Mouse (Mus musculus): Measurements from ENCODE around the gene Nedd9. TPM values are rescaled to one million over a fixed set of nuclear protein-coding genes. Genes with fewer than 3 reads are reported as not detected.

The Nedd9 gene
- polyA plus RNA-seq, 1 experiment from 2014 or later = 77.6 TPM

GRCm38 (mm10) chr13:41410191-41411074, 76.7 kb downstream of the Nedd9 start:
- Histone ChIP-seq H3K4me2 (ENCODE audit: low read depth, low read length) (no peak overlapping the region), H3K4me3 (ENCODE audit: low read length) (no peak overlapping the region)
- 51% methylated on average over 13 of the region's 13 CpGs for WGBS

GRCm38 (mm10) chr13:41409291-41409690, 77.9 kb downstream of the Nedd9 start:
- no peak overlapping the region for H3K4me2 ChIP-seq (ENCODE audit: low read depth, low read length)
- no peak overlapping the region for H3K27ac ChIP-seq (ENCODE audit: low read length)
- H3K4me1 ChIP-seq (replicated peaks; ENCODE audit: control insufficient read depth, insufficient read depth, low read length) = 0 out of 2 replicates have a peak, but pooled peaks cover 2% of the 10 kb centered on the region
- WGBS = 85% methylated on average over 3 of the region's 3 CpGs
- no peaks in the 10 kb centered on the region for H3K9me3 ChIP-seq (ENCODE audit: control insufficient read depth, low read length)
- no peaks in the 10 kb centered on the region for H3K27me3 ChIP-seq (ENCODE audit: control insufficient read depth, insufficient read depth, low read depth, low read length)
- no peak for ATAC-seq (ENCODE audit: low read depth)
- no peaks in the 10 kb centered on the region for H3K36me3 ChIP-seq (ENCODE audit: control insufficient read depth, insufficient read depth, low read length)
- no peak overlapping the region for H3K9ac ChIP-seq (ENCODE audit: low read length)
- H3K4me3 ChIP-seq (ENCODE audit: low read length) = no peak overlapping the region

More at GRCm38 (mm10) chr13:41410191-41411074, 76.7 kb downstream of the Nedd9 start:
- no peak overlapping the region for H3K27ac ChIP-seq (ENCODE audit: low read length)
- 0 out of 2 replicates have a peak, but pooled peaks cover 2% of the 10 kb centered on the region for H3K4me1 ChIP-seq (replicated peaks; ENCODE audit: control insufficient read depth, insufficient read depth, low read length)
- H3K9ac ChIP-seq (ENCODE audit: low read length) = no peak overlapping the region
- no peaks in the 10 kb centered on the region for H3K36me3 ChIP-seq (ENCODE audit: control insufficient read depth, insufficient read depth, low read length)
- no peaks in the 10 kb centered on the region for H3K27me3 ChIP-seq (ENCODE audit: control insufficient read depth, insufficient read depth, low read depth, low read length)
- peak; percentile 75 for ATAC-seq (ENCODE audit: low read depth)
- no peaks in the 10 kb centered on the region for H3K9me3 ChIP-seq (ENCODE audit: control insufficient read depth, low read length)

- ATAC-seq (ENCODE audit: low read depth) = no peak
- WGBS = 74% methylated on average over 10 of the region's 10 CpGs
- H3K4me3 ChIP-seq (ENCODE audit: low read length) = no peak overlapping the region
Measured at GRCm38 (mm10) chr13:41408374-41408952, 78.7 kb downstream of the Nedd9 start.

GRCm38 (mm10) chr13:41405009-41405408, 82.2 kb downstream of the Nedd9 start:
- H3K27ac ChIP-seq (ENCODE audit: low read length) = no peak overlapping the region
- no peak overlapping the region for H3K4me2 ChIP-seq (ENCODE audit: low read depth, low read length)
- no peak overlapping the region for H3K4me3 ChIP-seq (ENCODE audit: low read length)
- no peak overlapping the region for H3K9ac ChIP-seq (ENCODE audit: low read length)
- 96% methylated on average over 5 of the region's 5 CpGs for whole genome bisulfite sequencing
- peaks cover 11% of the 10 kb centered on the region for H3K4me1 ChIP-seq (replicated peaks; ENCODE audit: control insufficient read depth, insufficient read depth, low read length)
- ATAC-seq (ENCODE audit: low read depth) = no peak
- no peaks in the 10 kb centered on the region for H3K9me3 ChIP-seq (ENCODE audit: control insufficient read depth, low read length)
- no peaks in the 10 kb centered on the region for H3K36me3 ChIP-seq (ENCODE audit: control insufficient read depth, insufficient read depth, low read length)
- no peaks in the 10 kb centered on the region for H3K27me3 ChIP-seq (ENCODE audit: control insufficient read depth, insufficient read depth, low read depth, low read length)

More at GRCm38 (mm10) chr13:41408374-41408952, 78.7 kb downstream of the Nedd9 start:
- Histone ChIP-seq H3K27me3 (ENCODE audit: control insufficient read depth, insufficient read depth, low read depth, low read length) (no peaks in the 10 kb centered on the region), H3K9ac (ENCODE audit: low read length) (no peak overlapping the region), H3K4me2 (ENCODE audit: low read depth, low read length) (no peak overlapping the region), H3K4me1 (replicated peaks; ENCODE audit: control insufficient read depth, insufficient read depth, low read length) (0 out of 2 replicates have a peak, but pooled peaks cover 2% of the 10 kb centered on the region), H3K36me3 (ENCODE audit: control insufficient read depth, insufficient read depth, low read length) (no peaks in the 10 kb centered on the region), H3K9me3 (ENCODE audit: control insufficient read depth, low read length) (no peaks in the 10 kb centered on the region), H3K27ac (ENCODE audit: low read length) (no peak overlapping the region)

GRCm38 (mm10) chr13:41403838-41404237, 83.3 kb downstream of the Nedd9 start:
- peak; percentile 93 for ATAC-seq (ENCODE audit: low read depth)
- Histone ChIP-seq H3K9ac (ENCODE audit: low read length) (no peak overlapping the region), H3K4me3 (ENCODE audit: low read length) (no peak overlapping the region), H3K36me3 (ENCODE audit: control insufficient read depth, insufficient read depth, low read length) (no peaks in the 10 kb centered on the region), H3K4me1 (replicated peaks; ENCODE audit: control insufficient read depth, insufficient read depth, low read length) (peaks cover 11% of the 10 kb centered on the region), H3K4me2 (ENCODE audit: low read depth, low read length) (no peak overlapping the region), H3K9me3 (ENCODE audit: control insufficient read depth, low read length) (no peaks in the 10 kb centered on the region), H3K27me3 (ENCODE audit: control insufficient read depth, insufficient read depth, low read depth, low read length) (no peaks in the 10 kb centered on the region), H3K27ac (ENCODE audit: low read length) (0 out of 2 replicates have a peak overlapping the region, but pooled peaks have one; percentile 29)
- WGBS = 48% methylated on average over 6 of the region's 6 CpGs

GRCm38 (mm10) chr13:41402441-41403003, 84.6 kb downstream of the Nedd9 start:
- Histone ChIP-seq H3K36me3 (ENCODE audit: control insufficient read depth, insufficient read depth, low read length) (no peaks in the 10 kb centered on the region), H3K27ac (ENCODE audit: low read length) (peak overlapping the region; percentile 52), H3K9ac (ENCODE audit: low read length) (no peak overlapping the region), H3K4me3 (ENCODE audit: low read length) (no peak overlapping the region), H3K4me2 (ENCODE audit: low read depth, low read length) (no peak overlapping the region), H3K9me3 (ENCODE audit: control insufficient read depth, low read length) (no peaks in the 10 kb centered on the region), H3K27me3 (ENCODE audit: control insufficient read depth, insufficient read depth, low read depth, low read length) (no peaks in the 10 kb centered on the region), H3K4me1 (replicated peaks; ENCODE audit: control insufficient read depth, insufficient read depth, low read length) (peaks cover 11% of the 10 kb centered on the region)
- 37% methylated on average over 6 of the region's 6 CpGs for WGBS
- ATAC-seq (ENCODE audit: low read depth) = no peak

- Histone ChIP-seq H3K4me1 (replicated peaks; ENCODE audit: control insufficient read depth, insufficient read depth, low read length) (peaks cover 11% of the 10 kb centered on the region), H3K27me3 (ENCODE audit: control insufficient read depth, insufficient read depth, low read depth, low read length) (no peaks in the 10 kb centered on the region), H3K4me3 (ENCODE audit: low read length) (no peak overlapping the region), H3K9me3 (ENCODE audit: control insufficient read depth, low read length) (no peaks in the 10 kb centered on the region), H3K4me2 (ENCODE audit: low read depth, low read length) (no peak overlapping the region), H3K27ac (ENCODE audit: low read length) (no peak overlapping the region), H3K9ac (ENCODE audit: low read length) (no peak overlapping the region), H3K36me3 (ENCODE audit: control insufficient read depth, insufficient read depth, low read length) (no peaks in the 10 kb centered on the region)
- 0 out of 2 replicates have a peak, but pooled peaks have one; percentile 34 for ATAC-seq (ENCODE audit: low read depth)
- 52% methylated on average over 5 of the region's 6 CpGs for WGBS
Measured at GRCm38 (mm10) chr13:41401775-41402174, 85.4 kb downstream of the Nedd9 start.

GRCm38 (mm10) chr13:41400289-41400688, 86.9 kb downstream of the Nedd9 start:
- H3K27me3 ChIP-seq (ENCODE audit: control insufficient read depth, insufficient read depth, low read depth, low read length) = no peaks in the 10 kb centered on the region
- H3K4me2 ChIP-seq (ENCODE audit: low read depth, low read length) = no peak overlapping the region
- H3K27ac ChIP-seq (ENCODE audit: low read length) = no peak overlapping the region
- 68% methylated on average over 3 of the region's 3 CpGs for WGBS
- ATAC-seq (ENCODE audit: low read depth) = no peak
- peaks cover 9% of the 10 kb centered on the region for H3K4me1 ChIP-seq (replicated peaks; ENCODE audit: control insufficient read depth, insufficient read depth, low read length)
- H3K4me3 ChIP-seq (ENCODE audit: low read length) = no peak overlapping the region
- no peak overlapping the region for H3K9ac ChIP-seq (ENCODE audit: low read length)
- no peaks in the 10 kb centered on the region for H3K36me3 ChIP-seq (ENCODE audit: control insufficient read depth, insufficient read depth, low read length)
- H3K9me3 ChIP-seq (ENCODE audit: control insufficient read depth, low read length) = no peaks in the 10 kb centered on the region

GRCm38 (mm10) chr13:41392191-41392590, 95.0 kb downstream of the Nedd9 start:
- Histone ChIP-seq H3K9me3 (ENCODE audit: control insufficient read depth, low read length) (no peaks in the 10 kb centered on the region), H3K4me3 (ENCODE audit: low read length) (no peak overlapping the region), H3K4me2 (ENCODE audit: low read depth, low read length) (no peak overlapping the region), H3K36me3 (ENCODE audit: control insufficient read depth, insufficient read depth, low read length) (no peaks in the 10 kb centered on the region), H3K27ac (ENCODE audit: low read length) (peak overlapping the region; percentile 36; the same call in 1 of the 2 replicates), H3K4me1 (replicated peaks; ENCODE audit: control insufficient read depth, insufficient read depth, low read length) (no peaks in the 10 kb centered on the region), H3K9ac (ENCODE audit: low read length) (no peak overlapping the region), H3K27me3 (ENCODE audit: control insufficient read depth, insufficient read depth, low read depth, low read length) (no peaks in the 10 kb centered on the region)
- 45% methylated on average over 2 of the region's 2 CpGs for WGBS
- peak; percentile 84 for ATAC-seq (ENCODE audit: low read depth)
